Mouse (Mus musculus) C2C12 (cell line): ENCODE results near the gene Zdhhc5.
A peak's percentile ranks its signal among the peaks of the same experiment; 100 is the strongest.

ENCODE experiments used
- CEBPB ChIP-seq: IDR thresholded peaks from one replicate; pipeline ENCODE4 v1.6.1; 2011; ENCODE audit warnings: low read depth, mild to moderate bottlenecking, control low read depth, moderate library complexity
- CTCF ChIP-seq: IDR thresholded peaks from one replicate; pipeline ENCODE4 v1.5.1; 2011; ENCODE audit not compliant: control insufficient read depth, insufficient read depth, insufficient read length
- FOSL1 ChIP-seq: IDR thresholded peaks from one replicate; pipeline ENCODE4 v1.8.0; 2011; ENCODE audit warnings: mild to moderate bottlenecking, low read length; ENCODE audit not compliant: poor library complexity, insufficient read depth, severe bottlenecking
- MAX ChIP-seq: IDR thresholded peaks from one replicate; pipeline ENCODE4 v1.6.1; 2011; ENCODE audit warnings: mild to moderate bottlenecking, control low read depth
- MYOD1 ChIP-seq: IDR thresholded peaks from one replicate; pipeline ENCODE4 v1.6.1; 2011; ENCODE audit warnings: low read depth; ENCODE audit not compliant: control insufficient read depth, insufficient read length
- USF1 ChIP-seq: IDR thresholded peaks from one replicate; pipeline ENCODE4 v1.6.1; 2011; ENCODE audit warnings: low read depth, mild to moderate bottlenecking, control low read depth, moderate library complexity

- TF ChIP-seq CTCF (peak; percentile 28), CEBPB (no peak), MYOD1 (no peak), MAX (no peak), USF1 (no peak), FOSL1 (no peak)
Measured at GRCm38 (mm10) chr2:84677270-84677967, 37.6 kb downstream of the Zdhhc5 start.
